Mouse (Mus musculus) limb, embryonic 11.5 days (tissue): ENCODE data around the gene Acot1. TPM values are rescaled to one million over a fixed set of nuclear protein-coding genes. Genes with fewer than 3 reads are reported as not detected.
A peak's percentile ranks its signal among the peaks of the same experiment; 100 is the strongest.
"Not testable (repeated sequence)": the region's sequence is repeated elsewhere in the genome, so short reads cannot be mapped to it uniquely, and the experiment has no call there.

ENCODE experiments used
- ATAC-seq: fragments of 200-750 bp; cut with Nextera tagmentation; 2 replicates; pipeline ENCODE4 v1.8.0; 2017; ENCODE audit warnings: low read depth; ENCODE audit not compliant: insufficient number of reproducible peaks, low FRiP score, low TSS enrichment
- DNase-seq: peaks from one replicate; pipeline ENCODE4 v3.0.0-alpha.2; 2015; ENCODE audit warnings: low spot score
- H3K27ac ChIP-seq: fragments of 300-500 bp; sonication (generic); replicated peaks from 2 replicates; pipeline ENCODE4 v1.5.1; 2014; ENCODE audit warnings: low read depth, mild to moderate bottlenecking, low read length
- H3K27me3 ChIP-seq: fragments of 300-500 bp; sonication (generic); 2 replicates; pipeline ENCODE4 v1.6.1; 2014; ENCODE audit warnings: mild to moderate bottlenecking, low read length, mixed read lengths; ENCODE audit not compliant: control insufficient read depth, insufficient read depth
- H3K36me3 ChIP-seq: fragments of 300-500 bp; sonication (generic); 2 replicates; pipeline ENCODE4 v1.6.1; 2014; ENCODE audit warnings: mild to moderate bottlenecking, low read length, moderate library complexity, mixed read lengths; ENCODE audit not compliant: control insufficient read depth, insufficient read depth
- H3K4me1 ChIP-seq: fragments of 300-500 bp; sonication (generic); 2 replicates; pipeline ENCODE4 v1.6.1; 2014; ENCODE audit warnings: low read length, mixed read lengths; ENCODE audit not compliant: control insufficient read depth, insufficient read depth
- H3K4me2 ChIP-seq: fragments of 300-500 bp; sonication (generic); 2 replicates; pipeline ENCODE4 v1.6.1; 2014; ENCODE audit warnings: low read depth, mild to moderate bottlenecking, moderate library complexity; ENCODE audit not compliant: severe bottlenecking
- H3K4me3 ChIP-seq: fragments of 300-500 bp; sonication (generic); 2 replicates; pipeline ENCODE4 v1.5.1; 2014; ENCODE audit warnings: low read depth, low read length
- H3K9ac ChIP-seq: fragments of 300-500 bp; sonication (generic); 2 replicates; pipeline ENCODE4 v1.6.1; 2014; ENCODE audit warnings: mild to moderate bottlenecking, low read length
- H3K9me3 ChIP-seq: fragments of 300-500 bp; sonication (generic); 2 replicates; pipeline ENCODE4 v1.6.1; 2016; ENCODE audit warnings: low read length; ENCODE audit not compliant: control insufficient read depth
- WGBS: fragments of 180-500 bp; shearing (Covaris S2); extraction: QIAGEN DNeasy Blood & Tissue Kit; methylation state at CpG from one replicate; pipeline ENCODE4 v1.1.7; 2014; 5-methylcytosine and 5-hydroxymethylcytosine counted together
- polyA plus RNA-seq: library from polyadenylated mRNA; unstranded; fragments of >200 nt; fragmentation: Nextera tagmentation; extraction: Ambion mirVana; gene quantifications from 2 replicates; pipeline ENCODE4 v1.2.1, GENCODE M21; 2014

The Acot1 gene
- polyA plus RNA-seq, 1 experiment from 2014 or later = 38.6 TPM

DNA sequence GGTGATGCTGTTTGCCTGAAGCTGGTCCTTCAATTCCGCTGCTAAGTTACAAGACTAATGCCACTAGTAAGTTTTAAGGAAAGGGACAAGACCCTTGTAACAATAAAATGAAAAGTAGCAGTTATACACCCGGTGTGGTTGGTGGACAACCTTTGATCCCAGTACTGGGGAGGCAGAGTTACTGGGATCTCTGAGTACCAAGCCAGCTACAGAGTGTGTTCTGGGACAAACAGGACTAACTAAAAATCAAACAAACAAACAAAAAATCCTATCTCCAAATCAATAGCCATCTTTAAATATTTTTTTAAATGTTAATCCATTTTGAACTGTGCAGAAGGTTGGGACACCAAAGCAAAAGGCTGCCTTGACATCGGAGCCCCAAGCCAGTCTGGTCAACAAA, 911 bp downstream of the Acot1 start:
- H3K9ac ChIP-seq = no peak overlapping the region
- ATAC-seq = no peak

GRCm38 (mm10) chr12:84011251-84012040, 2.2 kb downstream of the Acot1 start:
- Histone ChIP-seq H3K36me3 (no peaks in the 10 kb centered on the region), H3K4me2 (no peak overlapping the region), H3K4me1 (peaks cover 3% of the 10 kb centered on the region; the same call in 1 of the 2 replicates), H3K27me3 (no peaks in the 10 kb centered on the region), H3K4me3 (no peak overlapping the region), H3K9ac (no peak overlapping the region), H3K9me3 (no peaks in the 10 kb centered on the region), H3K27ac (no peak overlapping the region)
- ATAC-seq (no peak), DNase-seq (peak; percentile 35)
- WGBS = 66% methylated on average over 12 of the region's 12 CpGs

More for the DNA sequence above, 911 bp downstream of the Acot1 start:
- Histone ChIP-seq H3K4me2 (no peak overlapping the region; the same call in 1 of the 2 replicates), H3K4me1 (peaks cover 3% of the 10 kb centered on the region; the same call in 1 of the 2 replicates), H3K36me3 (no peaks in the 10 kb centered on the region), H3K4me3 (no peak overlapping the region), H3K27me3 (no peaks in the 10 kb centered on the region), H3K9me3 (no peaks in the 10 kb centered on the region), H3K27ac (no peak overlapping the region)
- 71% methylated on average over 3 of the region's 3 CpGs for WGBS
- no peak for DNase-seq

DNA sequence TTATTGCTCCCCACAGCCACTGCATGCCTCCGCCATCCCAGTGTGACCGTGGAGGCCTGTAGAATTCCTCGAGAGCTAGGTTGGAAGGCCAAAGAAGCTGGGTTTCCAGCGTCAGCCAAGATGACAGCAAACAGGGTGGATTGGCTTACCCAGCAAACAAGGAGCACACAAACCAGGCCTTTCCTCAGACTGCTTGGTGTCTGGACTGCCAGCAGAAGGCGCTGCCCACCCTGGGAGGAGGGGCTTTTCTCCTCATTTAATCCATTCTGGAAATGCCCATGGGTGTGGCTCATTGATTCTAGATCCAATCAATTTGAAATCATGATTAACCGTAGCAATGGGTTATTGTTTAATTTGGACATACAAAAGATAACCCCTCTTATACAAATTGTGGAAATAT, 3.8 kb downstream of the Acot1 start:
- Histone ChIP-seq H3K36me3 (no peaks in the 10 kb centered on the region), H3K4me2 (no peak overlapping the region), H3K4me1 (peaks cover 3% of the 10 kb centered on the region; the same call in 1 of the 2 replicates), H3K27me3 (no peaks in the 10 kb centered on the region), H3K4me3 (no peak overlapping the region), H3K27ac (no peak overlapping the region), H3K9ac (no peak overlapping the region), H3K9me3 (no peaks in the 10 kb centered on the region)
- no peak for DNase-seq
- WGBS = 80% methylated on average over 6 of the region's 6 CpGs
- ATAC-seq = no peak

DNA sequence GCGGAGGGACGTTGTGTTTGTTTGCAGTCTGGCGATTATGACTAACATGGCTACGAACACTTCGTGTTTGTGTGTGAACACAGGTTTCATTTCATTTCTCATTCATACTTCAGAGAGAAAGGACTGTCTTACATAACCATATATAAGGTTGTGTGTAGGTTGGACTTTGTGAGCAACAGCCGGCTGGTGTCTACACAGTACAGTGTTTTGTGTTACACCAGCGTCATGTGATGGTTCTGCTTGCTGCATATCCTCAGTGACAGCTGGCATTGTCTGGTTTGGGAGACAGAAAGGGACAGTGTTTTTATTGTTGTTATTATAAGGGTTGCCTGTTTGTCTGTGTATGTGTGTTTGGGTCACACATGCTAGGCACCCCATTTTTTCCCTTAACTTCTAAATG, 4.4 kb downstream of the Acot1 start:
- H3K4me2 ChIP-seq = no peak overlapping the region
- H3K27me3 ChIP-seq = no peaks in the 10 kb centered on the region
- DNase-seq (no peak), ATAC-seq (no peak)
- H3K9ac ChIP-seq = no peak overlapping the region
- H3K36me3 ChIP-seq = no peaks in the 10 kb centered on the region
- 95% methylated on average over 7 of the region's 7 CpGs for WGBS
- H3K4me3 ChIP-seq = no peak overlapping the region
- peaks cover 3% of the 10 kb centered on the region; the same call in 1 of the 2 replicates for H3K4me1 ChIP-seq
- H3K9me3 ChIP-seq = no peaks in the 10 kb centered on the region
- H3K27ac ChIP-seq = no peak overlapping the region

DNA sequence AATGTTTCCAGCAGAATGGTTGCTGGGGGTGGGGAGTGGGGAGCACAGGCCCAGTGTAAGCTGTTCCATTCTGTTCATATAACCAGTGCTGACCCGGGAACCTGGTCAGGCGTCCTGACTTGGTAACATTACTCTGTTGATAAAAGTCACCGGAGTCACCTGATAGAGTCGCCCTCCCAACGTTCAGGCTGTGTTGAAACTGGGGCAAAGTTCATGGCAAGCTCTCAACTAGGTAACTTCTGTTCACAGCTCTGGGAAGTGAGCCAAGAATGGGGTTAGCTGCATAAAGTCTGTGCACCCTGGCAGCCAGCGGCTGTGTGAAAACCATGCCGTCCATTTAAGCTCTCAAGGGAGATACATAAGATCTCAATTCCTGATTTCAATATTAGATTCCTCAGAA, 11.2 kb downstream of the Acot1 start:
- H3K27me3 ChIP-seq, H3K4me3 ChIP-seq, H3K27ac ChIP-seq, H3K9ac ChIP-seq, H3K4me1 ChIP-seq, H3K36me3 ChIP-seq, ATAC-seq, H3K4me2 ChIP-seq, H3K9me3 ChIP-seq, DNase-seq: not testable (repeated sequence)
- WGBS = 84% methylated on average over 7 of the region's 7 CpGs

DNA sequence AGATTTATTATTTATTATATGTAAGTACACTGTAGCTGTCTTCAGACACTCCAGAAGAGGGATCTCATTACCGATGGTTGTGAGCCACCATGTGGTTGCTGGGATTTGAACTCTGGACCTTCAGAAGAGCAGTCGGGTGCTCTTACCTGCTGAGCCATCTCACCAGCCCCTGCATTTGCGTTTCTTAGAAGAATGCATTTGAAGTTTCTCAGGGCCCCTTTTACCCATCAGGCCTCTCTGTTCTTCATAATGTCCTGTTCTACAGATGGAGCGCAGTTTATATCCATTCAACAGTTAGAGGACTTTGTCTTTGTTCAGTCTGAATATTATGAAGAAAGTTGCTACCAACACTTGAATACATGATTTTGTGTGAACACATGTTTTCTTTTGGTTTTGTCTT, 13.0 kb downstream of the Acot1 start:
- H3K9me3 ChIP-seq, H3K27ac ChIP-seq, H3K4me2 ChIP-seq, ATAC-seq, DNase-seq, H3K36me3 ChIP-seq, H3K4me1 ChIP-seq, H3K9ac ChIP-seq, H3K27me3 ChIP-seq, H3K4me3 ChIP-seq: not testable (repeated sequence)
- WGBS = 90% methylated on average over 4 of the region's 4 CpGs

GRCm38 (mm10) chr12:84023052-84023745, 13.9 kb downstream of the Acot1 start:
- H3K4me1 ChIP-seq = no peaks in the 10 kb centered on the region
- no peaks in the 10 kb centered on the region for H3K36me3 ChIP-seq
- no peak overlapping the region for H3K4me2 ChIP-seq
- ATAC-seq (no peak), DNase-seq (peak; percentile 31)
- H3K27ac ChIP-seq = no peak overlapping the region
- H3K9me3 ChIP-seq = no peaks in the 10 kb centered on the region
- 85% methylated on average over 9 of the region's 9 CpGs for WGBS
- H3K9ac ChIP-seq = no peak overlapping the region
- no peak overlapping the region for H3K4me3 ChIP-seq
- no peaks in the 10 kb centered on the region for H3K27me3 ChIP-seq

DNA sequence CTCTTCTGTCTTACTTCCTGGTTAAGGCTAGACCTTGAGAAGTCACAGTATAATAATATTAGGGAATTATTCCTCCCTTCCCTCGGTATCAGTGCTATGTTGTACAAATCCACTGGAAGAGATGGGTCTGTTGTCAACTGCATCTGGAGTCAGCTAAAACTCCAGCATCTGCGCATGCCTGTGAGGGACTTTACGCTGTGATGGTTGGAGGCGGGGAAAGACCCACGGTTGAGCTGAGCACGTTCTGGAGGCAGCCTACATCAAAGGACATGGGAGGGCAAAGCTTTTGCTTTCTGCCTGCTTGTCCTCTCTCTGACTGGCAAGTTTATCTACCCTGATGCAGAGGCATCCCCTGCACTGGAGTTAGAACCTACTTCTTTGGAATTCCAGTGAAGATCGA, 16.6 kb downstream of the Acot1 start:
- H3K9me3 ChIP-seq = no peaks in the 10 kb centered on the region
- no peak overlapping the region for H3K9ac ChIP-seq
- H3K4me1 ChIP-seq = no peaks in the 10 kb centered on the region
- H3K27ac ChIP-seq = no peak overlapping the region
- no peaks in the 10 kb centered on the region for H3K27me3 ChIP-seq
- H3K4me2 ChIP-seq = no peak overlapping the region
- no peak overlapping the region for H3K4me3 ChIP-seq
- ATAC-seq = no peak
- H3K36me3 ChIP-seq = no peaks in the 10 kb centered on the region
- WGBS = 85% methylated on average over 7 of the region's 7 CpGs
- DNase-seq = no peak
